Mouse (Mus musculus) testis, adult 2 months (tissue): ENCODE data around the gene Tjap1.

ENCODE experiments used
- CTCF ChIP-seq: fragments of 200-500 bp; IDR thresholded peaks from 2 replicates; pipeline ENCODE4 v1.5.1; 2012; ENCODE audit warnings: low read depth, mild to moderate bottlenecking, inconsistent platforms, low read length, moderate library complexity; ENCODE audit not compliant: control insufficient read depth, insufficient read depth, insufficient replicate concordance
- POLR2A ChIP-seq: fragments of 200-500 bp; IDR thresholded peaks from 2 replicates; pipeline ENCODE4 v1.6.1; 2012; ENCODE audit warnings: low read depth, mild to moderate bottlenecking, inconsistent platforms, low read length, moderate library complexity; ENCODE audit not compliant: control insufficient read depth

DNA sequence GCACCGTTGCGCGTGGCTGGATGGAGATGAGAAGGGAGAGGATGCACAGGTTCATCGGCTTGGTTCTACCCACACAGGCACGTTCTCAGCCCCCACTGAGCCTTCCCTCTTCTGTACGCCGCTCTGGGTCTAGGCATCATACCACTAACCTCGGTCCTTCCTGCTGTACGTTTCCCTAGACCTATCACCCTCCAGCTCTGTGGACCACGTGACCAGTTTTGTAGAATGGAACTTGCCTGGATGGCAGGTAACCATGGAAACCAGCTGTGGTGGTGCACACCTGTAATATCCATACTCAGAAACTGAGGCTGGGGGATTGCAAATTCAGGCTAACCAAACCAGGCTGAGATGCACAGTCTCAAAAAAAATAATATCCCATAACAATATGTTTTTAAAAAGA lies 27.7 kb upstream of the Tjap1 start:
- TF ChIP-seq POLR2A: no peak
- no peak for TF ChIP-seq CTCF
